Comparison of ENCODE assay signal across 25 mouse cellular contexts in genomic region chr11:58357844-58358534, GRCm38 (mm10). TPM values are rescaled to one million over a fixed set of nuclear protein-coding genes. Genes with fewer than 3 reads are reported as not detected.
DNase-seq lines count a peak whose midpoint lies in the region; ATAC-seq lines count a peak whose summit lies in the region.
"Had no signal": no experiment of that assay in that cellular context is flagged by ENCODE, and none has a peak within 500 bp of the region (broad histone marks: within the 10 kb centered on the region; RNA-seq: fewer than 3 reads in every experiment).

No protein-coding gene starts in this region.

- DNase-seq in cerebellum, postnatal 10 days: peak; percentile 55 to 56
- DNase-seq in cerebellum, adult 9-11 months: no peak
- peak; percentile 28 to 45 for DNase-seq in kidney, postnatal 25 days
- DNase-seq in kidney, adult 11 months: no peak
- DNase-seq in embryo, embryonic 10.5 days (ENCODE audit: low spot score): no peak
- DNase-seq in urinary bladder, adult 18-20 months (ENCODE audit: low spot score in 2 of 2): no peak
- DNase-seq: adrenal gland, adult 8-10 months; cerebellum, adult 9-10 months; gastrocnemius, adult 2 months; heart, postnatal 10 days; lung, adult 2 months; lung, postnatal 36 days; right cerebral cortex, postnatal 25 days had no signal

- peak; percentile 57 for ATAC-seq in intestine, embryonic 15.5 days
- no peak for ATAC-seq in stomach, embryonic 16.5 days (ENCODE audit: insufficient read depth, low FRiP score)
- ATAC-seq: inflammation-experienced regulatory T-cells, adult 6 months; Patski had no signal

- no peaks in the 10 kb centered on the region for H3K9me3 ChIP-seq in intestine, embryonic 15.5 days
- H3K9me3 ChIP-seq in stomach, embryonic 16.5 days (replicated peaks; ENCODE audit: control insufficient read depth, low read length): no peaks in the 10 kb centered on the region
- H3K9me3 ChIP-seq: embryonic facial prominence, embryonic 15.5 days; heart, embryonic 10.5 days; limb, embryonic 12.5 days; midbrain, embryonic 10.5 days; stomach, embryonic 15.5 days had no signal

- H3K27me3 ChIP-seq in intestine, embryonic 15.5 days (replicated peaks): no peaks in the 10 kb centered on the region
- H3K27me3 ChIP-seq in stomach, embryonic 16.5 days (ENCODE audit: control insufficient read depth, insufficient read depth, low read length): no peaks in the 10 kb centered on the region
- H3K27me3 ChIP-seq: embryonic facial prominence, embryonic 15.5 days; limb, embryonic 12.5 days; Patski; stomach, embryonic 15.5 days had no signal

- no peak overlapping the region for H3K4me3 ChIP-seq in intestine, embryonic 15.5 days (replicated peaks)
- no peak overlapping the region for H3K4me3 ChIP-seq in stomach, embryonic 16.5 days (replicated peaks; ENCODE audit: low read length)
- H3K4me3 ChIP-seq: embryonic facial prominence, embryonic 15.5 days; gastrocnemius, adult 2 months; heart, embryonic 10.5 days; limb, embryonic 12.5 days; midbrain, embryonic 10.5 days; stomach, embryonic 15.5 days had no signal

- H3K27ac ChIP-seq in intestine, embryonic 15.5 days: peak overlapping the region; percentile 62
- peak overlapping the region; percentile 73 for H3K27ac ChIP-seq in stomach, embryonic 16.5 days (ENCODE audit: low read length)
- H3K27ac ChIP-seq: embryonic facial prominence, embryonic 15.5 days; gastrocnemius, adult 2 months; heart, embryonic 10.5 days; limb, embryonic 12.5 days; midbrain, embryonic 10.5 days; stomach, embryonic 15.5 days had no signal

- H3K9ac ChIP-seq in intestine, embryonic 15.5 days: no peak overlapping the region
- H3K9ac ChIP-seq in stomach, embryonic 16.5 days (ENCODE audit: low read length): no peak overlapping the region
- H3K9ac ChIP-seq: embryonic facial prominence, embryonic 15.5 days; limb, embryonic 12.5 days; stomach, embryonic 15.5 days had no signal

- H3K4me2 ChIP-seq in intestine, embryonic 15.5 days (replicated peaks): no peak overlapping the region
- no peak overlapping the region for H3K4me2 ChIP-seq in stomach, embryonic 16.5 days (ENCODE audit: low read depth, low read length)
- H3K4me2 ChIP-seq: embryonic facial prominence, embryonic 15.5 days; limb, embryonic 12.5 days; stomach, embryonic 15.5 days had no signal

- peaks cover 4% of the 10 kb centered on the region; the same call in 1 of the 2 replicates for H3K4me1 ChIP-seq in intestine, embryonic 15.5 days (replicated peaks)
- H3K4me1 ChIP-seq in stomach, embryonic 16.5 days (ENCODE audit: control insufficient read depth, insufficient read depth, low read length): no peaks in the 10 kb centered on the region
- H3K4me1 ChIP-seq: embryonic facial prominence, embryonic 15.5 days; limb, embryonic 12.5 days; midbrain, embryonic 10.5 days had no signal

- H3K36me3 ChIP-seq in intestine, embryonic 15.5 days: no peaks in the 10 kb centered on the region
- no peaks in the 10 kb centered on the region for H3K36me3 ChIP-seq in stomach, embryonic 16.5 days (ENCODE audit: control insufficient read depth, insufficient read depth, low read length)
- H3K36me3 ChIP-seq: embryonic facial prominence, embryonic 15.5 days; heart, embryonic 10.5 days; limb, embryonic 12.5 days; midbrain, embryonic 10.5 days; stomach, embryonic 15.5 days had no signal

- 75% methylated on average over 6 of the region's 6 CpGs for WGBS in intestine, embryonic 15.5 days
- WGBS in stomach, embryonic 16.5 days: 76% methylated on average over 6 of the region's 6 CpGs

RNA-seq across cellular contexts. Expression of gene Lypd8, which starts 20.9 kb away (rescaled TPM):
- 874 and 977 TPM in 2 replicates for polyA plus RNA-seq in intestine, embryonic 15.5 days (2015; fragmentation: Nextera tagmentation; extraction: Ambion mirVana)
- 213 and 226 TPM in 2 replicates for polyA plus RNA-seq in stomach, embryonic 16.5 days (2015; fragmentation: Nextera tagmentation; extraction: Ambion mirVana)
- polyA plus RNA-seq: forebrain, embryonic 11.5 days; heart, embryonic 10.5 days; hindbrain, embryonic 11.5 days; inflammation-experienced regulatory T-cells, adult 6 months; limb, embryonic 12.5 days; midbrain, embryonic 10.5 days; midbrain, postnatal 0 days; Patski had no signal

RNA-seq across cellular contexts. Expression of gene Sh3bp5l, which starts 27.5 kb away (rescaled TPM):
- 28.5 and 28.6 TPM in 2 replicates for polyA plus RNA-seq in intestine, embryonic 15.5 days (2015; fragmentation: Nextera tagmentation; extraction: Ambion mirVana)
- polyA plus RNA-seq in stomach, embryonic 16.5 days (2015; fragmentation: Nextera tagmentation; extraction: Ambion mirVana): 29.8 and 37.1 TPM in 2 replicates

RNA-seq across cellular contexts. Expression of gene Zfp672, which starts 27.9 kb away (rescaled TPM):
- polyA plus RNA-seq in intestine, embryonic 15.5 days (2015; fragmentation: Nextera tagmentation; extraction: Ambion mirVana): 37.0 and 42.7 TPM in 2 replicates
- polyA plus RNA-seq in stomach, embryonic 16.5 days (2015; fragmentation: Nextera tagmentation; extraction: Ambion mirVana): 44.8 and 52.1 TPM in 2 replicates

RNA-seq across cellular contexts. Expression of gene Zfp692, which starts 51.1 kb away (rescaled TPM):
- polyA plus RNA-seq in intestine, embryonic 15.5 days (2015; fragmentation: Nextera tagmentation; extraction: Ambion mirVana): 22.1 and 23.6 TPM in 2 replicates
- 28.8 and 29.9 TPM in 2 replicates for polyA plus RNA-seq in stomach, embryonic 16.5 days (2015; fragmentation: Nextera tagmentation; extraction: Ambion mirVana)

Comparison
In these comparisons a context has a peak if more than half of its experiments do, and no peak if none do; other contexts are left out.
1. DNase-seq: peak in cerebellum, postnatal 10 days (2 of 2) and kidney, postnatal 25 days (2 of 2); none in cerebellum, adult 9-11 months (single experiment), kidney, adult 11 months (single experiment), embryo, embryonic 10.5 days (single experiment) and urinary bladder, adult 18-20 months (0 of 2).